ENCODE assay signal across 20 mouse cellular contexts in genomic region chr12:113071321-113071720, GRCm38 (mm10). TPM values are rescaled to one million over a fixed set of nuclear protein-coding genes. Genes with fewer than 3 reads are reported as not detected.
DNase-seq lines count a peak whose midpoint lies in the region; TF ChIP-seq lines count a peak whose summit lies in the region.
"Had no signal": no experiment of that assay in that cellular context is flagged by ENCODE, and none has a peak within 500 bp of the region (broad histone marks: within the 10 kb centered on the region; RNA-seq: fewer than 3 reads in every experiment).

No protein-coding gene starts in this region.

- no peak overlapping the region for H3ac ChIP-seq in myocyte (ENCODE audit: control insufficient read depth, insufficient read length)

- H3K27me3 ChIP-seq in myocyte (ENCODE audit: control insufficient read depth, insufficient read depth, insufficient read length) = no peaks in the 10 kb centered on the region
- H3K27me3 ChIP-seq: embryonic facial prominence, embryonic 12.5 days; forebrain, embryonic 13.5 days; forebrain, embryonic 15.5 days had no signal

- TF ChIP-seq POLR2A in myocyte (IDR thresholded peaks at IDR 0.05; ENCODE audit: insufficient read length, low read depth) = no peak

- H3K4me3 ChIP-seq in myocyte = no peak overlapping the region
- H3K4me3 ChIP-seq: embryonic facial prominence, embryonic 10.5 days; embryonic facial prominence, embryonic 12.5 days; forebrain, embryonic 13.5 days; forebrain, embryonic 15.5 days had no signal

- no peaks in the 10 kb centered on the region for H3K79me2 ChIP-seq in myocyte (ENCODE audit: control insufficient read depth, insufficient read depth)

- DNase-seq in cerebellum, postnatal 14 days = peak; percentile 57 to 66
- DNase-seq in cerebellum, postnatal 4 days (ENCODE audit: low spot score in 2 of 2) = no peak
- DNase-seq in heart, adult 11 months = peak; percentile 90
- no peak for DNase-seq in heart, adult 8-10 months (ENCODE audit: low spot score)
- peak; percentile 56 for DNase-seq in brain, adult 2 months (ENCODE audit: low read depth, low spot score)
- DNase-seq in frontal cortex, postnatal 25 days (ENCODE audit: low spot score in 2 of 2) = no peak
- DNase-seq in spleen, postnatal 14 days (ENCODE audit: low spot score in 2 of 2) = no peak
- DNase-seq: adrenal gland, postnatal 10 days; adrenal gland, postnatal 25 days; cerebellum, adult 11-12 months; forebrain, postnatal 0 days had no signal

- H3K4me2 ChIP-seq in myocyte (ENCODE audit: low read depth) = no peak overlapping the region
- H3K4me2 ChIP-seq: embryonic facial prominence, embryonic 12.5 days; forebrain, embryonic 13.5 days; forebrain, embryonic 15.5 days had no signal

- H3K36me3 ChIP-seq in myocyte (ENCODE audit: control insufficient read depth, insufficient read depth) = peaks cover 56% of the 10 kb centered on the region

TF ChIP-seq in myocyte, 11 proteins besides CTCF, POLR2A, EP300 and RAD21:
- TF ChIP-seq REST (IDR thresholded peaks at IDR 0.05; ENCODE audit: insufficient read depth, insufficient read length) (no peak), TCF3 (IDR thresholded peaks at IDR 0.05; ENCODE audit: insufficient read length, low read depth) (no peak), POLR2AphosphoS2 (IDR thresholded peaks at IDR 0.05; ENCODE audit: insufficient read length, low read depth) (peak; percentile 45), SRF (IDR thresholded peaks at IDR 0.05; ENCODE audit: control insufficient read depth, insufficient read length, low read depth) (no peak), MYOD1 (IDR thresholded peaks at IDR 0.05; ENCODE audit: control insufficient read depth in 1 of 3, insufficient read length in 2 of 3, low read depth in 2 of 3) (no peak), MAX (IDR thresholded peaks at IDR 0.05; ENCODE audit: low read depth) (no peak), USF1 (IDR thresholded peaks at IDR 0.05; ENCODE audit: low read depth) (no peak), TCF12 (IDR thresholded peaks at IDR 0.05; ENCODE audit: insufficient read depth, poor library complexity, severe bottlenecking) (no peak), MYOG (IDR thresholded peaks at IDR 0.05; ENCODE audit: control insufficient read depth in 1 of 3, insufficient read depth in 1 of 3, insufficient read length in 2 of 3, low read depth in 2 of 3) (peak in 2 of 3 experiments; percentile 19 to 51)

RNA-seq across cellular contexts. Expression of gene Tex22, which starts 3.0 kb away (rescaled TPM):
- not detected for total RNA-seq in heart, adult 8-10 months (2022)
- polyA plus RNA-seq in myocyte (2012; fragmentation: generic; extraction: Trizol) = 0.11 TPM
- total RNA-seq: adrenal gland, postnatal 10 days had no signal
- polyA plus RNA-seq: C2C12; cortical plate, adult 2 months; embryonic facial prominence, embryonic 10.5 days; embryonic facial prominence, embryonic 14.5 days; forebrain, embryonic 11.5 days; forebrain, embryonic 13.5 days; forebrain, postnatal 0 days had no signal

RNA-seq across cellular contexts. Expression of gene Mta1, which starts 26.8 kb away (rescaled TPM):
- 10 to 100 TPM; 45.0 to 47.2 (median 46.1) TPM for total RNA-seq in heart, adult 8-10 months (2022)
- polyA plus RNA-seq in myocyte (2012; fragmentation: generic; extraction: Trizol) = 101 TPM

RNA-seq across cellular contexts. Expression of gene Pacs2, which starts 57.0 kb away (rescaled TPM):
- total RNA-seq in heart, adult 8-10 months (2022) = 10 to 100 TPM; 30.4 to 38.2 (median 36.1) TPM
- polyA plus RNA-seq in myocyte (2012; fragmentation: generic; extraction: Trizol) = 89.3 TPM

Comparison
In these comparisons a context has a peak if more than half of its experiments do, and no peak if none do; other contexts are left out.
1. DNase-seq: peak in cerebellum, postnatal 14 days (2 of 2), heart, adult 11 months (single experiment) and brain, adult 2 months (single experiment); none in cerebellum, postnatal 4 days (0 of 2), heart, adult 8-10 months (single experiment), frontal cortex, postnatal 25 days (0 of 2) and spleen, postnatal 14 days (0 of 2).